Mouse (Mus musculus): Measurements from ENCODE around the gene Tiparp.

DNA sequence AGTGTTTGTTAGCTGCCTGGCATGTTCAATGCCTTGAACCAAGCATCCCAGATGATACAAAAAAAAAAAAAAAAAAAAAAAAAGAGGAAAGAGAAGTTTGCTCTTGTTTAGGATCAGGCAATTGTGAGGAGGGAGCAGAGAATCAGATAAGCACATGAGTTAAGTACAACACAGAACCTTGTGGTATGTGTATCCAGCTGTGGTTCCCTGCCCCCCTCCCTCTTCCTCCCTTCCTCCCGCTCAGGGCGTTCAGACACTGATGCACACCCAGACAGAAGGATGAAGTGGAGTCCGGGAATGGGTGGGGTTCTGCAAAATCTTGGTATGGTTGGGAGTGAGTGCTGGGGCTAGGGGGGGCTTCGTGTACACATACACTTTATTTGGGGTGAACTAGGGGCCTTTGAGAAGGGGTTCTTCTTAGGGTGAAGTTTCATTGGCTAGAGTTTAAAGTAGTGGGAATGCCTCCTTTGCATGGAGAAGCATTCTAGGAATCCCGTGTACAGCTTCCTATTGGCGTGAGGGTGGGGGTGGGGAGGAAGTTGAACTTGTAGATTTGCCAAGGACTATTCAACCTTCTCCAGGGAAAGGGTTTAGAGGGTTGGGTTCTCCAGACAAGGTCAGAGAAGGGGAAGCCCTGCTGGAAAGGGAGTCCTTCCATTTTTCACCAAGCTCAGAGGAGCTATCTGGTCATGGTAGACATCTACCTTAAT lies 45.4 kb upstream of the Tiparp start:
- TF ChIP-seq MXI1 (IDR thresholded peaks at IDR 0.05; ENCODE audit: low read depth, low read length) = no peak
- TF ChIP-seq MAX (IDR thresholded peaks at IDR 0.05; ENCODE audit: low read length) = no peak
- TF ChIP-seq JUND (conservative IDR thresholded peaks at IDR 0.05; ENCODE audit: low read depth, low read length) = no peak
- TF ChIP-seq CTCF (conservative IDR thresholded peaks at IDR 0.05 in 1 of 2, IDR thresholded peaks at IDR 0.05 in 1 of 2; ENCODE audit: low read depth in 2 of 2, low read length in 2 of 2) = no peak
- no peak for TF ChIP-seq NRF1 (IDR thresholded peaks at IDR 0.05; ENCODE audit: low read depth, low read length)
- TF ChIP-seq POLR2A (IDR thresholded peaks at IDR 0.05; ENCODE audit: low read depth, low read length) = no peak
- no peak for TF ChIP-seq ZNF384 (IDR thresholded peaks at IDR 0.05; ENCODE audit: low read depth, low read length)
- no peak for TF ChIP-seq CHD2 (IDR thresholded peaks at IDR 0.05; ENCODE audit: low read length)
- no peak for TF ChIP-seq KAT2A (IDR thresholded peaks at IDR 0.05; ENCODE audit: insufficient replicate concordance, low read length)

Measured in CH12.LX (cell line).